Mouse (Mus musculus) forebrain, embryonic 13.5 days (tissue): ENCODE measurements at regions not wholly inside any gene's neighbourhood (a gene's known extent, or its start where the extent isn't known, plus 50 kb on each side); places are given as distances from the start of the nearest gene placed in this dataset.

ENCODE experiments used
- ATAC-seq: fragments of 200-750 bp; cut with Nextera tagmentation; 2 replicates; pipeline ENCODE4 v1.8.0; 2017
- H3K27ac ChIP-seq: fragments of 300-500 bp; sonication (generic); 2 replicates; pipeline ENCODE4 v1.5.1; 2015; ENCODE audit warnings: inconsistent platforms, mild to moderate bottlenecking, moderate library complexity
- H3K27me3 ChIP-seq: fragments of 300-500 bp; sonication (generic); 2 replicates; pipeline ENCODE4 v1.6.1; 2015; ENCODE audit warnings: mild to moderate bottlenecking, inconsistent platforms
- H3K36me3 ChIP-seq: fragments of 300-500 bp; sonication (generic); 2 replicates; pipeline ENCODE4 v1.6.1; 2015; ENCODE audit warnings: mild to moderate bottlenecking, inconsistent platforms; ENCODE audit not compliant: poor library complexity, severe bottlenecking
- H3K4me1 ChIP-seq: fragments of 300-500 bp; sonication (generic); 2 replicates; pipeline ENCODE4 v1.6.1; 2015; ENCODE audit warnings: inconsistent platforms
- H3K4me2 ChIP-seq: fragments of 300-500 bp; sonication (generic); 2 replicates; pipeline ENCODE4 v1.6.1; 2015; ENCODE audit warnings: inconsistent platforms, mild to moderate bottlenecking, moderate library complexity
- H3K4me3 ChIP-seq: fragments of 300-500 bp; sonication (generic); 2 replicates; pipeline ENCODE4 v1.5.1; 2015; ENCODE audit warnings: mild to moderate bottlenecking, inconsistent platforms
- H3K9ac ChIP-seq: fragments of 300-500 bp; sonication (generic); 2 replicates; pipeline ENCODE4 v1.6.1; 2015; ENCODE audit warnings: mild to moderate bottlenecking, inconsistent platforms
- H3K9me3 ChIP-seq: fragments of 300-500 bp; sonication (generic); replicated peaks from 2 replicates; pipeline ENCODE4 v1.6.1; 2016; ENCODE audit warnings: inconsistent platforms
- WGBS: fragments of 180-500 bp; shearing (Covaris S2); methylation state at CpG from one replicate; pipeline ENCODE4 v1.1.7; 2015; 5-methylcytosine and 5-hydroxymethylcytosine counted together

GRCm38 (mm10) chr10:37849291-37849846 is 710.6 kb upstream of the Marcks start:
- H3K27ac ChIP-seq: no peak overlapping the region
- H3K36me3 ChIP-seq: no peaks in the 10 kb centered on the region
- no peak overlapping the region for H3K4me3 ChIP-seq
- H3K27me3 ChIP-seq: no peaks in the 10 kb centered on the region
- H3K9me3 ChIP-seq: no peaks in the 10 kb centered on the region
- ATAC-seq: peak; percentile 36; the same call in 1 of the 2 replicates
- no peak overlapping the region for H3K4me2 ChIP-seq
- WGBS: 32% methylated on average over 1 of the region's 1 CpGs
- H3K4me1 ChIP-seq: no peaks in the 10 kb centered on the region
- no peak overlapping the region for H3K9ac ChIP-seq

GRCm38 (mm10) chr10:37842820-37843219 is 704.1 kb upstream of the Marcks start:
- 11% methylated on average over 5 of the region's 5 CpGs for WGBS
- no peak for ATAC-seq
- no peak overlapping the region for H3K4me3 ChIP-seq

GRCm38 (mm10) chr10:37841842-37842241 is 703.1 kb upstream of the Marcks start:
- Histone ChIP-seq H3K9ac (no peak overlapping the region), H3K9me3 (no peaks in the 10 kb centered on the region), H3K27ac (no peak overlapping the region), H3K27me3 (no peaks in the 10 kb centered on the region), H3K4me1 (peaks cover 4% of the 10 kb centered on the region; the same call in 1 of the 2 replicates), H3K4me3 (no peak overlapping the region), H3K36me3 (no peaks in the 10 kb centered on the region), H3K4me2 (no peak overlapping the region)
- ATAC-seq: no peak
- 47% methylated on average over 2 of the region's 2 CpGs for WGBS

More at GRCm38 (mm10) chr10:37842820-37843219, 704.1 kb upstream of the Marcks start:
- Histone ChIP-seq H3K27ac (no peak overlapping the region), H3K9ac (no peak overlapping the region), H3K36me3 (no peaks in the 10 kb centered on the region), H3K4me1 (peaks cover 4% of the 10 kb centered on the region; the same call in 1 of the 2 replicates), H3K27me3 (no peaks in the 10 kb centered on the region), H3K4me2 (no peak overlapping the region), H3K9me3 (no peaks in the 10 kb centered on the region)

DNA sequence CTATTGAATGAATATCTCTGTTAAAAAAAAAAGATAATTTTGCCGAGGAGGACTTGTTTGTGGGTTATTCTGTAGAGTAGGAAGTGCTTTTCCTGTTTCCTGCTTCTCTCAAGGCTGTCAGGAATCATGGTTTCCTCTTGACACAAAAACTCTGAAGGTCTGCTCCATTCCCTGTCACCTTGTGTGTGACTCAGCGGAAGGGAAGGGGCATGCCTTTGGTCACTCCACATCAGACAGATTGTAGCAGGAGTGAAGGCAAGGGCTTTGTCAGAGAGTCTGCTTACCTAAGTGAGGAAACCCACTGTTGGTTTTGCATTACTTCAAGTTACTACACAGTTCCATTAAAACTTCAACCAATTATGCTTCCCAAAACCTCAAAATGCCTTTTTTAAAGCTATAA is 699.0 kb upstream of the Marcks start:
- H3K27me3 ChIP-seq: no peaks in the 10 kb centered on the region
- H3K4me3 ChIP-seq: no peak overlapping the region
- no peak overlapping the region for H3K9ac ChIP-seq
- no peaks in the 10 kb centered on the region for H3K36me3 ChIP-seq
- 84% methylated on average over 2 of the region's 2 CpGs for WGBS
- peaks cover under 1% of the 10 kb centered on the region; the same call in 1 of the 2 replicates for H3K4me1 ChIP-seq
- no peak overlapping the region for H3K4me2 ChIP-seq
- ATAC-seq: no peak
- H3K27ac ChIP-seq: no peak overlapping the region
- H3K9me3 ChIP-seq: no peaks in the 10 kb centered on the region

DNA sequence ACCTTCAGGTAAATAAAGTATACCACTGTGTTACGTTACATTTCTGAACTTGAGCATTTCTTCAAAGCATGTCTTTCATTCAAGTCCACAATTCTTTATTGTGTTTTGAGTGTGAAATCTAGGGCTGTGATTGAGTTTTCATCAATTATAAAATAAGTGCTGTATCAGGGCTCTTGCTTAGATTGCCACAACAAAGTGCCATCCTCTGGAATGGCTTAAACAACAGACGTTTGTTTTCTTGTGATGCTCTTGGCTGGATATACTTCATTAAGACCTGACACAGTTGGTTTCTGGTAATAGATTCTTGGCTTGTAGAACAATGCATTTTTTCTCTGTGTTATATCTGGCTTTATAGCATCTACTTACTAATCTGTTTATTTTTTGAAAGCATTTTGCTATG is 674.3 kb upstream of the Marcks start:
- no peak for ATAC-seq
- H3K9ac ChIP-seq: no peak overlapping the region
- WGBS: 55% methylated on average over 2 of the region's 2 CpGs

DNA sequence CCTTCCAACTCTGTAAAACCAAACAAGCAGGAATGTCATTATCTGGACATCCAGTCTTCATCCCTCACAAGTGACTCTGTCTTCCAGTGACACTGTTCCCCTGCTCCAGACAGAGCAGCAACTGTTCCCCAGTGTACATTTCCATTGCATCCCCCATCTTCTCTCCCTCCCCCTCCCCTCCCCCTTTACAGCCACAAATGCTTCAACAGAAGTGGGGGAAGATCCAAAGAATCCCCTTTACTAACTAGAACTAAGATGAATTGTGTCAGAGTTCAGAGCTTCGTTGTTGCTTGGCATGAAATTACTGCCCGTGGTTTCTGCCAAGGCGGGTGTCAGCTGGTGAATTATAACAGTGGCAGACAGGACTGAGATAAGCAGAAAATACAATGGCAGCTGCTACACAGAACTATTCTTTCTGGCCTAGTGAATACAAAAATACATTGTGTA is 673.7 kb upstream of the Marcks start:
- Histone ChIP-seq H3K9ac (no peak overlapping the region), H3K4me3 (no peak overlapping the region), H3K27ac (peak overlapping the region; percentile 36; the same call in 1 of the 2 replicates), H3K4me2 (no peak overlapping the region), H3K27me3 (no peaks in the 10 kb centered on the region), H3K4me1 (peaks cover 19% of the 10 kb centered on the region), H3K9me3 (no peaks in the 10 kb centered on the region), H3K36me3 (no peaks in the 10 kb centered on the region)
- ATAC-seq: peak; percentile 88
- 12% methylated on average over 3 of the region's 3 CpGs for WGBS

More for the DNA sequence above, 674.3 kb upstream of the Marcks start:
- Histone ChIP-seq H3K36me3 (no peaks in the 10 kb centered on the region), H3K27me3 (no peaks in the 10 kb centered on the region), H3K4me2 (no peak overlapping the region), H3K4me3 (no peak overlapping the region), H3K4me1 (peaks cover 19% of the 10 kb centered on the region), H3K27ac (no peak overlapping the region), H3K9me3 (no peaks in the 10 kb centered on the region)

DNA sequence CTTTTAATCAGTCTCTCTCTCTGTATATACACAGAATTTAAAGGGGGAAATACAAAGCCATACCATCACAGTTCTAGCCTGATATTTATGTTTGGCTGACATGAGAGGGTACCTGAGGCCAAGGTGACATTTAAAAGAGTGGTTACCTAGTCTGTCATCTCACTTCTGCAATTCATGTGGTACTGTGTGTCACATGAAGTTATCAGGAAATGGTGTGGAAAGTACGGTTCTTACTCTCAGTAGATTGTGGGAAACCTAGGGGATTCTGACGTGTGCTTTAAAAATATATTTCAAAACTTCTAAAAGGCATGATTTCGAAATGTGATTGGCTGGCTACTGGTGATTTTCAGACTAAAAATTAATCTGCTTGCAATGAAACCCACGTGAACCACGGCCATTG is 673.1 kb upstream of the Marcks start:
- H3K27ac ChIP-seq: 0 out of 2 replicates have a peak overlapping the region, but pooled peaks have one; percentile 36
- WGBS: 90% methylated on average over 5 of the region's 5 CpGs
- H3K4me2 ChIP-seq: no peak overlapping the region
- H3K9me3 ChIP-seq: no peaks in the 10 kb centered on the region
- no peaks in the 10 kb centered on the region for H3K27me3 ChIP-seq
- peaks cover 19% of the 10 kb centered on the region for H3K4me1 ChIP-seq
- no peaks in the 10 kb centered on the region for H3K36me3 ChIP-seq
- H3K9ac ChIP-seq: no peak overlapping the region
- ATAC-seq: no peak
- no peak overlapping the region for H3K4me3 ChIP-seq

DNA sequence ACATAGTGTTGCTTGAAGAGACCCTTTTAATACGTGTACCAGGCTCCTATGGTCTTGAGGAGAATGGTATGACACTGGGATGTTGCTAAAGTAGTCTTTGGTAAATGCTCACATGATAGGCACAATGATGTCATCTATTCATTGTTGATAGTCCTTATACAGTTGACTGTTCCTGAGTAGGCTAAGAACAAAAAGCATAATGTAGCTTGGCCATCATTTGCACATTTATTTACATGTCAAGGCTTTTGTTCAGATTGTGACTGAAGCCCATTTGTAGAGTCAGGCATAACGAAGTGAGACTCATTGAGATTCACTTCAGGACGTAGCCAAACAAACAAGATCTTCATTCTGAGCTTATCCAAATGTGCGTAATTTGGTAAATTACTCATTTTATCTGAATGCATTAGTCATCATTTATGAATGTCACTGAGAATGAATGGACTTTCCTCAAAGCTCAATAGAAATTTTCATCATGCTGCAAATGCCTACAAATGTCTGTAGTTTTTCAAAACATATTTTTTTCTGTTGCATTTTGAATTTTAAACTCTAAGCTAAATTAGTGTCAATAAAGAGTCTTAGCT is 664.6 kb upstream of the Marcks start:
- WGBS: 26% methylated on average over 4 of the region's 4 CpGs
- Histone ChIP-seq H3K27ac (peak overlapping the region; percentile 35), H3K9me3 (no peaks in the 10 kb centered on the region), H3K4me1 (peaks cover 4% of the 10 kb centered on the region; the same call in 1 of the 2 replicates), H3K4me2 (no peak overlapping the region), H3K9ac (no peak overlapping the region), H3K4me3 (no peak overlapping the region), H3K27me3 (no peaks in the 10 kb centered on the region), H3K36me3 (no peaks in the 10 kb centered on the region)
- peak; percentile 88 for ATAC-seq

GRCm38 (mm10) chr10:37799397-37799796 is 660.7 kb upstream of the Marcks start:
- H3K4me3 ChIP-seq: no peak overlapping the region
- H3K27ac ChIP-seq: no peak overlapping the region
- 92% methylated on average over 2 of the region's 2 CpGs for WGBS
- no peaks in the 10 kb centered on the region for H3K36me3 ChIP-seq
- H3K4me1 ChIP-seq: peaks cover 4% of the 10 kb centered on the region; the same call in 1 of the 2 replicates
- ATAC-seq: no peak
- no peak overlapping the region for H3K4me2 ChIP-seq
- no peaks in the 10 kb centered on the region for H3K9me3 ChIP-seq
- no peak overlapping the region for H3K9ac ChIP-seq
- no peaks in the 10 kb centered on the region for H3K27me3 ChIP-seq

GRCm38 (mm10) chr10:37798285-37798684 is 659.6 kb upstream of the Marcks start:
- Histone ChIP-seq H3K4me2 (no peak overlapping the region), H3K9ac (no peak overlapping the region), H3K4me1 (peaks cover 2% of the 10 kb centered on the region; the same call in 1 of the 2 replicates), H3K4me3 (no peak overlapping the region), H3K36me3 (no peaks in the 10 kb centered on the region), H3K27me3 (no peaks in the 10 kb centered on the region), H3K9me3 (no peaks in the 10 kb centered on the region), H3K27ac (no peak overlapping the region)
- ATAC-seq: no peak

DNA sequence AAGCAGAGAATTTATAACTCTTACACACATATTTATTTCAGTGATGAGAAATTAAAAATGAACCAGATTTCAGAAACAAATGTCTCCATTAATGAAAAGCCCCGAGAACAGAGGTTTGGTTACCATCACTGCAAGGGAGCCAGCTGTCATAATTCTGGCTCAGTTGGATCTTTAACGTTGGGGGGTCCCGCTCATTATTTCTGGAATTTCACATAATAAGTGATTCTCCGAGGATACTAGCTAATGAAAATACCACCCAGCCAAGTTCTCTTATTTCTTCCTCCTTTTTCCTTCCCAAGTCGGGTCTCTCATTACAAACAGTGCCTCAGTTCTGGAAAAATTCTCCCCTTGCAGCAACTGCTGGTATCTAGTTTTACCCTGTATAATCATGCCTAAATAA is 659.0 kb upstream of the Marcks start:
- no peaks in the 10 kb centered on the region for H3K9me3 ChIP-seq
- H3K9ac ChIP-seq: no peak overlapping the region
- no peaks in the 10 kb centered on the region for H3K4me1 ChIP-seq
- H3K36me3 ChIP-seq: no peaks in the 10 kb centered on the region
- H3K27ac ChIP-seq: no peak overlapping the region
- 61% methylated on average over 5 of the region's 5 CpGs for WGBS
- H3K4me3 ChIP-seq: no peak overlapping the region
- no peaks in the 10 kb centered on the region for H3K27me3 ChIP-seq
- ATAC-seq: no peak
- no peak overlapping the region for H3K4me2 ChIP-seq

DNA sequence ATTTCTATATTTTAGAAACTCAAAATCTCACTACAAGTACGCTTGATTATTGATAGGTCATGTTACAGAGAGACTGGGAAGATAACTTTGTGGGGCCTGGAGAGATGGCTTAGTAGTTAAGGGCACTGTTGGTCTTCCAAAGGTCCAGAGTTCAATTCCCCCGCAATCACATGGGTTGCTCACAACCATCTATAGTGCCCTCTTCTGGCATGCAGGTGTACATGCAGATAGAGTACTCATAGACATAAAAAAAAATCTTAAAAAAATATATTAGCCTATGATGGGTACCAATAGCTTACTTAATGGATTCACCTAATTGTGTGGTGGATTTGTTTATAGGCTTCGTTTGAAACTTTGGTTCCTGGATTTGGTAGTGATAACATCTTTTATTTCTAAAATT is 654.2 kb upstream of the Marcks start:
- H3K9me3 ChIP-seq: no peaks in the 10 kb centered on the region
- no peaks in the 10 kb centered on the region for H3K27me3 ChIP-seq
- no peaks in the 10 kb centered on the region for H3K36me3 ChIP-seq
- H3K27ac ChIP-seq: no peak overlapping the region
- H3K4me1 ChIP-seq: no peaks in the 10 kb centered on the region
- no peak overlapping the region for H3K4me3 ChIP-seq
- 80% methylated on average over 3 of the region's 3 CpGs for WGBS
- ATAC-seq: no peak
- no peak overlapping the region for H3K4me2 ChIP-seq
- no peak overlapping the region for H3K9ac ChIP-seq

- H3K9ac ChIP-seq: no peak overlapping the region
- H3K4me2 ChIP-seq: no peak overlapping the region
- H3K27ac ChIP-seq: no peak overlapping the region
- H3K36me3 ChIP-seq: no peaks in the 10 kb centered on the region
- no peaks in the 10 kb centered on the region for H3K4me1 ChIP-seq
- H3K4me3 ChIP-seq: no peak overlapping the region
- WGBS: 86% methylated on average over 5 of the region's 5 CpGs
- no peaks in the 10 kb centered on the region for H3K27me3 ChIP-seq
- no peaks in the 10 kb centered on the region for H3K9me3 ChIP-seq
- no peak for ATAC-seq
These were observed 649.3 kb upstream of the Marcks start for GRCm38 (mm10) chr10:37788049-37788448.
